Mouse (Mus musculus) kidney, embryonic 15.5 days (tissue): ENCODE measurements around the gene Nudt9. TPM values are rescaled to one million over a fixed set of nuclear protein-coding genes. Genes with fewer than 3 reads are reported as not detected.

Experiments used
- ATAC-seq: fragments of 200-750 bp; cut with Nextera tagmentation; replicated peaks from 2 replicates; pipeline ENCODE4 v1.8.0; 2017; ENCODE audit warnings: moderate TSS enrichment; ENCODE audit not compliant: low FRiP score
- H3K27ac ChIP-seq: fragments of 300-500 bp; sonication (generic); 2 replicates; pipeline ENCODE4 v1.5.1; 2015; ENCODE audit warnings: mild to moderate bottlenecking, inconsistent platforms
- H3K27me3 ChIP-seq: fragments of 300-500 bp; sonication (generic); 2 replicates; pipeline ENCODE4 v1.6.1; 2015; ENCODE audit warnings: inconsistent platforms
- H3K36me3 ChIP-seq: fragments of 300-500 bp; sonication (generic); 2 replicates; pipeline ENCODE4 v1.6.1; 2015; ENCODE audit warnings: inconsistent platforms
- H3K4me1 ChIP-seq: fragments of 300-500 bp; sonication (generic); 2 replicates; pipeline ENCODE4 v1.6.1; 2015; ENCODE audit warnings: inconsistent platforms
- H3K4me2 ChIP-seq: fragments of 300-500 bp; sonication (generic); 2 replicates; pipeline ENCODE4 v1.6.1; 2015; ENCODE audit warnings: moderate library complexity, mild to moderate bottlenecking, inconsistent platforms
- H3K4me3 ChIP-seq: fragments of 300-500 bp; sonication (generic); replicated peaks from 2 replicates; pipeline ENCODE4 v1.5.1; 2015; ENCODE audit warnings: mild to moderate bottlenecking, inconsistent platforms
- H3K9ac ChIP-seq: fragments of 300-500 bp; sonication (generic); 2 replicates; pipeline ENCODE4 v1.6.1; 2015; ENCODE audit warnings: mild to moderate bottlenecking, inconsistent platforms
- H3K9me3 ChIP-seq: fragments of 300-500 bp; sonication (generic); replicated peaks from 2 replicates; pipeline ENCODE4 v1.6.1; 2016; ENCODE audit warnings: inconsistent platforms
- WGBS: fragments of 180-500 bp; shearing (Covaris S2); methylation state at CpG from one replicate; pipeline ENCODE4 v1.1.7; 2015; ENCODE audit warnings: mixed read lengths; 5-methylcytosine and 5-hydroxymethylcytosine counted together
- polyA plus RNA-seq: library from polyadenylated mRNA; unstranded; fragments of >200 nt; fragmentation: Nextera tagmentation; extraction: Ambion mirVana; gene quantifications from 2 replicates; pipeline ENCODE4 v1.2.1, GENCODE M21; 2015

Gene Nudt9
- polyA plus RNA-seq, 1 experiment from 2014 or later, result 59.9 TPM

DNA sequence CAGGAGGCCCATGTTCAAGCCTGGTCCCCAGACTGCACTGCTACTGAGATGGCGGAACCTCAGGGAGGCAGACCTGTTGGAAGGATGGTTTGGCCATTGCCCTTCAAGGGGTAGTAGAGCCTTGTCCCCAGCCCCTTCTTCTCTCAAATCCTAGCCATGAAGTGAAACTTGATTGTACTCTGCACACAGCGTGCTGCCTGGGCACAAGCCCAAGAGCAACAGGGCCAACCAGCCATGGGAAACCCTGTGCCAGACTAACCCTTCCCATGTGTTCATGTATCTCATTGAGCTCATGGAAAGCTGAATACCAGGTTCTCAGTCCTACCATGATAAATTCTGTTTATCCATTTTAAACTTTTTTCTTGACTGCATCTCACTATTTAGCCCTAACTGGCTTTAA lies 3.2 kb upstream of the Nudt9 start:
- H3K9me3 ChIP-seq, result no peaks in the 10 kb centered on the region
- no peak overlapping the region for H3K4me3 ChIP-seq
- ATAC-seq, result no peak
- WGBS, result 94% methylated on average over 2 of the region's 2 CpGs
- no peaks in the 10 kb centered on the region for H3K27me3 ChIP-seq
- H3K4me1 ChIP-seq, result peaks cover 14% of the 10 kb centered on the region
- no peak overlapping the region for H3K9ac ChIP-seq
- no peak overlapping the region for H3K27ac ChIP-seq
- no peak overlapping the region for H3K4me2 ChIP-seq
- no peaks in the 10 kb centered on the region for H3K36me3 ChIP-seq

DNA sequence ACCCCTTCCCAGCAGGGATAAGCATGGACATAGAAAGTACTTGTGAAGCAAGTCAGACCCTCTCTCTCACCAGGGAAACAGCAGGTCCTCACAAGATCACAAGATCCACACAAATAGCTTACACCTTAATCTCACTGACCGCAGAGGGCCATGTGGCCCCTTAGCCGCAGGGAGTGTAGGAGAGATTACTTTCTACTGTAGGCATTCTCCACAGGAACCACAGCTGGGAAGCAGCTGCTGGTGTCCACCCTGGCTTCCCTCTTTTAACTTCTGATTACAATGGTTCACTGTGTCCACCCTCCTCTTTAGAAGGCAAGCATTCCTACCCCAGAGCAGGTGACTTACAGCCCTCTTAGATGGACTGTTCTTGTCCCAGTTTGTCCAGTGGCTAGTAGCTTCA lies 2.4 kb upstream of the Nudt9 start:
- ATAC-seq, result no peak
- peaks cover 19% of the 10 kb centered on the region for H3K4me1 ChIP-seq
- H3K9me3 ChIP-seq, result no peaks in the 10 kb centered on the region
- H3K27ac ChIP-seq, result no peak overlapping the region
- WGBS, result 67% methylated on average over 2 of the region's 2 CpGs
- H3K36me3 ChIP-seq, result no peaks in the 10 kb centered on the region
- no peak overlapping the region for H3K4me2 ChIP-seq
- H3K9ac ChIP-seq, result no peak overlapping the region
- no peak overlapping the region for H3K4me3 ChIP-seq
- no peaks in the 10 kb centered on the region for H3K27me3 ChIP-seq

DNA sequence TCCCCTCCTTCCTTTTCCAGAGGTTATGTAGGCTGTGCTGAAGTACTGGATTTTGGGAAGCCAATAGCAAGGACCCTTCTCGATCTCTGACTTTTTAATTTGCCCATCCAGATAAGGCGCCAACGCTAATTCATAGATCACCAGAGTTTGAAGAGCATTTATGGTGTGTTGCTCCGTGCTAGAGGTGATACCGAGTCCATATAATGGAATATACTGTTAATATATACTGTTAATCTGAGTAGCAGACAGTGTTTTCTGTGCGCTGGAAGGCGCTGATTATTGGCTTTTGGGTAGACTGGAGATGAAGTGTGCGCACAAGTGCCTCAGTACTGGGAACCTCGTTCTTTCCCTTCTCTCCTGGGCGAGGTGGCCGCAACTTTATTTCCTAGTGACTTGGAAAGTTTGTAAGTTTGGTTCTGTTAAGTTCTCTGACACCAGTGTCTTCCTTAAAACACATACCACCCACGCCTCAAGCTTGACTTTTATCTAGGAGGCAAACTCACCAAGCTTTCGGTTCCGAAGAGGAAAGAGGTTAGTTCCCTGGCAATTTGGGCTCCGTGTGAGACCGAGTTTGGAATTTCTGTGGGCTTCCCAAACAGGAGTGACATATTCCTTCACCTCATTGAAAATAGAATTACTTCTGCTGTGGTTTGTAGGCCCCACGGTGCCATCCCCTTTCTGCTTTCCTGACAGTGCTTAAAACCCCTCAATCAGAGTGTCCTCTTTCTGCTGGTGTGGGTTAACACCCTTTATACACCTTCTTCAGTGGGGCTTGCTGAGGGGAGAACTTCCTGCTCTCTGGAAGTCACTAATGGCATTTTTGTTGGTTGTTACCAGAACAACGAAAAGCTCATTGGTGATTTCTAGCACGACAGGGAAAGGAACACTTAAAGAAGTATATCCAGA lies 1.3 kb downstream of the Nudt9 start:
- no peaks in the 10 kb centered on the region for H3K27me3 ChIP-seq
- 0 out of 2 replicates have a peak, but pooled peaks have one; percentile 8 for ATAC-seq
- peaks cover 21% of the 10 kb centered on the region for H3K36me3 ChIP-seq
- H3K9ac ChIP-seq, result peak overlapping the region; percentile 80
- peak overlapping the region; percentile 85 for H3K27ac ChIP-seq
- no peaks in the 10 kb centered on the region for H3K9me3 ChIP-seq
- peaks cover 19% of the 10 kb centered on the region for H3K4me1 ChIP-seq
- H3K4me3 ChIP-seq, result peak overlapping the region; percentile 72
- WGBS, result 3% methylated on average over 19 of the region's 19 CpGs
- peak overlapping the region; percentile 78 for H3K4me2 ChIP-seq

DNA sequence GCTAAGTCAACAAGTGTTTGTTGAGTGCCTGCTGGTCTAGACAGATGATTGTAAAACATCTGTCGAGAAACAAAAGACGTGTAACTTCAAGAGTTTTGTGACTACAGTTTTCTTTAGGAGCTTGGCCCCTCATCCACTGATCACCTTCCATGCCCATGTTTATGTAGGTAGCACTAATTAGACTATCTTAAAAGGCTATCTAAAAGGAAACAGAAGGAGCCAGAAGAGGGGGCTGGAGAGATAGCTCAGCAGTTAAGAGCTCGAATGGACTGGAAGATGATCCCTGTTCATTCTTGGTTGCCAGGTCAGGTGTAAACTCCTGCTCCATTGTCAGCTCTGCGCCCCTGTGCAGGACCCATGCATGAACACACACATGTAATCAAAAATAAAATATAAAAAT lies 2.0 kb downstream of the Nudt9 start:
- H3K4me3 ChIP-seq, result peak overlapping the region; percentile 72
- no peak overlapping the region for H3K9ac ChIP-seq
- H3K4me1 ChIP-seq, result peaks cover 19% of the 10 kb centered on the region
- peaks cover 27% of the 10 kb centered on the region for H3K36me3 ChIP-seq
- H3K9me3 ChIP-seq, result no peaks in the 10 kb centered on the region
- H3K4me2 ChIP-seq, result peak overlapping the region; percentile 78
- 27% methylated on average over 4 of the region's 4 CpGs for WGBS
- no peaks in the 10 kb centered on the region for H3K27me3 ChIP-seq
- ATAC-seq, result no peak
- no peak overlapping the region for H3K27ac ChIP-seq

DNA sequence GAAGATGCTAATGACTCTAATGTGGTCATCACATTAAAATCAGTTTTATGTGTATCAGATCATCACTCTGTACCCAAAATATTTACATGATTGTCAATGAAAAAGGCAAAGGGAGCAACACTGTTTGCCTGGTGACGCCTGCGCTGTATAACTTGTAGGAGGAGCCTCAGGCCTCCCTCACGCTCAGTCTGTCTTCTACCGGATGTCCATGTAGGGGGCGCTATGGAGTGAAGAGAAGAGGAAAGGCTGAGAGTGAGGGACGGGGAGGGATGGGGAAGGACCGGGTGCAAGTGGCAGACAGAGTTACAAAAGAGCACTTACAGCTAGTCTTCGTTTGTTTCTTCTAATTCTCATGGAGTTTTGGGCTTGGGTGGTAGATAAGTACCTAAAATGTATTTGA lies 6.8 kb downstream of the Nudt9 start:
- 64% methylated on average over 8 of the region's 8 CpGs for WGBS
- no peaks in the 10 kb centered on the region for H3K9me3 ChIP-seq

DNA sequence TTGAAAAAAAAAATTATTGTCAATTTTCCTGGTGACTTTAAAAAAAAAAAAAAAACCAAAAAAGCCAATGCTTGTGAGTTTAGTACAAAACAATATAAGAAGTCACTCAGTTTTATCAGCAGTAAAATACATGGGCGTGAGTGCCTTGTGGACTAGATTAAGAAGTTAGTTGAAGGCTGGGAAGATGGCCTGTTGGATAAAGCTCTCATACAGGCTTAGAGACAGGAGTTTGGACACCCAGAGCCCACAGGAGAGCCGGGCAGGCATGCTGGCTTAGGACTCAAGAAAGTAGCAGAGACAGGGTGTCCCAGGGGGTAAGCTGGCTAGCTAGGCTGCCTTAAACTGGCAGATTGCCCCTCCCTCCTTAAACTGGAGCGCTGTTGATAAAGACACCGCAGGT lies 8.8 kb downstream of the Nudt9 start:
- Histone ChIP-seq H3K36me3 (peaks cover 57% of the 10 kb centered on the region), H3K4me2 (no peak overlapping the region), H3K4me1 (peaks cover 7% of the 10 kb centered on the region; the same call in 1 of the 2 replicates), H3K9ac (no peak overlapping the region), H3K4me3 (no peak overlapping the region), H3K27ac (no peak overlapping the region), H3K9me3 (no peaks in the 10 kb centered on the region), H3K27me3 (no peaks in the 10 kb centered on the region)
- ATAC-seq, result no peak
- WGBS, result 91% methylated on average over 4 of the region's 4 CpGs

More for the DNA sequence above, 6.8 kb downstream of the Nudt9 start:
- no peak overlapping the region for H3K9ac ChIP-seq
- ATAC-seq, result no peak
- H3K4me2 ChIP-seq, result no peak overlapping the region
- no peaks in the 10 kb centered on the region for H3K27me3 ChIP-seq
- H3K27ac ChIP-seq, result no peak overlapping the region
- peaks cover 5% of the 10 kb centered on the region for H3K4me1 ChIP-seq
- H3K36me3 ChIP-seq, result peaks cover 40% of the 10 kb centered on the region
- no peak overlapping the region for H3K4me3 ChIP-seq

DNA sequence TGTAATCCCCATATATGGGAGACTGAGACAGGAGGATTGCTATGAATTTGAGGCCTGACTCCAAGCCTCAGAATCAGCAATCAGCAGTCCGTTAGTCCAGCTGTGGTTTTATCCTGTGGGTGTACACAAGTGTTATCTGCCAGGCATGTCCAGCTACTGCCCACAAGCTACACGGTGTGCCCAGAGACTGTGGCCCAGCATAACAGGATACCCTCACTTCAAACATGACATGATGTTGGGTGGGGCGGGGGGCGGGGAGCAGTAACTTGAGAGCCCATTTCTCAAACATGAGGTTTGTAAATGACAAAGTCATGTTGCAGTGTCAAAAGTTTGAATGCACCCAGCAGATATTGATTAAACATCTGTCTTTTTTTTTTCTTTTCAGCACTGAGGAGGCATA lies 9.7 kb downstream of the Nudt9 start:
- no peak for ATAC-seq

DNA sequence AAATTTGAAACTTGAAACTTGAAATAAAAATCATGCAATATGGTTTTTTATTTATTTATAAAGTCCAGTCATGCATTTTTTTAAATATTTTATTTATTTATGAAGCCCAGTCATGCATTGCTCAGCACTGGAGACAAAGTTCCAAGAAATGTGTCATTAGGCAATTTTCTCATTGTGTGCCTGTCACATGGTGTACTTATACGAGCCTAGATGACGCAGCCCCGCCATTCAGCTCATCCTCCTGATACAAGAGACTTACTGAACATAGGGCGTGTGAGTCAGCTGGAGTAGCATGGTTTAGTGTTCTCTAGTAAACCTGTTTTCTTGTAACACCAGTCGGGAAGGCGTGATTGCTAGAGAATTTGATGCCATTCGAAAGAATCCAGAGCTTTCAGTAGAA lies 10.2 kb downstream of the Nudt9 start:
- WGBS, result 85% methylated on average over 7 of the region's 7 CpGs
- H3K9me3 ChIP-seq, result no peaks in the 10 kb centered on the region
- no peak overlapping the region for H3K4me2 ChIP-seq
- H3K9ac ChIP-seq, result no peak overlapping the region
- no peak overlapping the region for H3K27ac ChIP-seq
- H3K36me3 ChIP-seq, result peaks cover 61% of the 10 kb centered on the region
- H3K4me3 ChIP-seq, result no peak overlapping the region
- peaks cover 7% of the 10 kb centered on the region; the same call in 1 of the 2 replicates for H3K4me1 ChIP-seq
- H3K27me3 ChIP-seq, result no peaks in the 10 kb centered on the region
- no peak for ATAC-seq

More for the DNA sequence above, 9.7 kb downstream of the Nudt9 start:
- H3K9me3 ChIP-seq, result no peaks in the 10 kb centered on the region
- no peak overlapping the region for H3K4me2 ChIP-seq
- no peak overlapping the region for H3K9ac ChIP-seq
- 88% methylated on average over 4 of the region's 4 CpGs for WGBS
- no peaks in the 10 kb centered on the region for H3K27me3 ChIP-seq
- H3K27ac ChIP-seq, result no peak overlapping the region
- H3K4me1 ChIP-seq, result peaks cover 7% of the 10 kb centered on the region; the same call in 1 of the 2 replicates
- peaks cover 61% of the 10 kb centered on the region for H3K36me3 ChIP-seq
- no peak overlapping the region for H3K4me3 ChIP-seq

DNA sequence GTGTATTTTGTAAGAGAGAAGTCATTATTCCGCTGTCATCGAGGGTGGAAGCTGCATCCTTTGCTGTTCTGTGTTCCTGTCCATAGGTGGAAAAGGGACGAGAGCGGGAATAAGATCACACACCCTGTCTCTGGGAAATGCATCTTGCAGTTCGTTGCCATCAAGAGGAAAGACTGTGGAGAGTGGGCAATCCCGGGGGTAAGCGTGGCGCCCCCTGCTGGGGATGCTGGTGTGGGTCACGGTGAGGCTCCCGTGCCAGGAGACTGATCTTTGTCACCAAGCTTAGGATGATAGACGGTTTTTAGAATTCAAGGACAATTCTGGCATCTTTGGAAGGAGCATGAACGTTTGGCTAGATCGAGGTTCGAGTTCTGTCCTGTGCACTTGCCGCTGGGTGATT lies 11.9 kb downstream of the Nudt9 start:
- Histone ChIP-seq H3K27ac (no peak overlapping the region), H3K9me3 (no peaks in the 10 kb centered on the region), H3K4me3 (no peak overlapping the region), H3K36me3 (peaks cover 61% of the 10 kb centered on the region), H3K4me1 (peaks cover 7% of the 10 kb centered on the region; the same call in 1 of the 2 replicates), H3K9ac (no peak overlapping the region), H3K27me3 (no peaks in the 10 kb centered on the region), H3K4me2 (no peak overlapping the region)
- ATAC-seq, result no peak
- WGBS, result 69% methylated on average over 15 of the region's 15 CpGs

DNA sequence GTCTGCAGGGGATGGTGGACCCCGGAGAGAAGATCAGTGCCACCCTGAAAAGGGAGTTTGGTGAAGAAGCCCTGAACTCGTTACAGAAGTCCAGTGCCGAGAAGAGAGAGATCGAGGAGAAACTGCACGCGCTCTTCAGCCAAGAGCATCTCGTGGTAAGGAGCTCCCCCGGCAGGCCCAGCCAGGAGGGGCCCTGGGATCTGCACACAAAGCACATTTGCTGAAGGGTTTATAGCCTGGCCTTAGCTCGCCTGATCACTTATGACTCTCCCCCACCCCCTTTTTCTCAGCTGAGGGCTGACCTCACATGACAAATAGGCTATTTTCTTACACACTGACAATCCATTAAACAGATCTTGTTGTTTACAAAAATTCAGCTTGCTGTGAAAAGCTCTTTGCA lies 13.5 kb downstream of the Nudt9 start:
- H3K27ac ChIP-seq, result 0 out of 2 replicates have a peak overlapping the region, but pooled peaks have one; percentile 19
- no peaks in the 10 kb centered on the region for H3K27me3 ChIP-seq
- no peak overlapping the region for H3K4me2 ChIP-seq
- 60% methylated on average over 9 of the region's 9 CpGs for WGBS
- H3K4me1 ChIP-seq, result peaks cover 7% of the 10 kb centered on the region; the same call in 1 of the 2 replicates
- H3K36me3 ChIP-seq, result peaks cover 68% of the 10 kb centered on the region
- ATAC-seq, result peak; percentile 58; the same call in 1 of the 2 replicates
- no peak overlapping the region for H3K4me3 ChIP-seq
- H3K9ac ChIP-seq, result no peak overlapping the region
- no peaks in the 10 kb centered on the region for H3K9me3 ChIP-seq

DNA sequence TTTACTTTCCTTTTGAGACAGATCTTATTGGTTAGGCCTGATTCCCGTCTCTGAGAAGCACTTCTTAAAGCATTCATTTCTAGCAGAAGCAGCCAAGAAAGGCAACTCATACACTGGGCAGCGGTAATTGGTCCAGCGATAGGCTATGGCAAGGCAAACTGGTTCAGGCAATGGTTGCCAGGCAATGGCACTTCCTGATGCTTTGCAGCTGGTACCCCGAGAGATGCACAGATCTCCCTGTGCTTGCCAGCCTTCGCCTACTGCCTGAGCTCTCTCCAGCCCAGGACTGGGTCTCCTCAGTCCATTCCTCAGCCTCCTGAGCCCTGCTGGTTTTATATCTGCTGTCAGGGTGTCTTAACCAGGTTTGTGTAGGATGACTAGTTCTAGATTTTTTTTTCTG lies 14.3 kb downstream of the Nudt9 start:
- 83% methylated on average over 5 of the region's 5 CpGs for WGBS
- H3K4me3 ChIP-seq, result no peak overlapping the region
- ATAC-seq, result no peak
- no peaks in the 10 kb centered on the region for H3K27me3 ChIP-seq
- H3K4me1 ChIP-seq, result peaks cover 7% of the 10 kb centered on the region; the same call in 1 of the 2 replicates
- H3K36me3 ChIP-seq, result peaks cover 68% of the 10 kb centered on the region
- no peaks in the 10 kb centered on the region for H3K9me3 ChIP-seq
- no peak overlapping the region for H3K4me2 ChIP-seq
- H3K9ac ChIP-seq, result no peak overlapping the region
- H3K27ac ChIP-seq, result no peak overlapping the region

DNA sequence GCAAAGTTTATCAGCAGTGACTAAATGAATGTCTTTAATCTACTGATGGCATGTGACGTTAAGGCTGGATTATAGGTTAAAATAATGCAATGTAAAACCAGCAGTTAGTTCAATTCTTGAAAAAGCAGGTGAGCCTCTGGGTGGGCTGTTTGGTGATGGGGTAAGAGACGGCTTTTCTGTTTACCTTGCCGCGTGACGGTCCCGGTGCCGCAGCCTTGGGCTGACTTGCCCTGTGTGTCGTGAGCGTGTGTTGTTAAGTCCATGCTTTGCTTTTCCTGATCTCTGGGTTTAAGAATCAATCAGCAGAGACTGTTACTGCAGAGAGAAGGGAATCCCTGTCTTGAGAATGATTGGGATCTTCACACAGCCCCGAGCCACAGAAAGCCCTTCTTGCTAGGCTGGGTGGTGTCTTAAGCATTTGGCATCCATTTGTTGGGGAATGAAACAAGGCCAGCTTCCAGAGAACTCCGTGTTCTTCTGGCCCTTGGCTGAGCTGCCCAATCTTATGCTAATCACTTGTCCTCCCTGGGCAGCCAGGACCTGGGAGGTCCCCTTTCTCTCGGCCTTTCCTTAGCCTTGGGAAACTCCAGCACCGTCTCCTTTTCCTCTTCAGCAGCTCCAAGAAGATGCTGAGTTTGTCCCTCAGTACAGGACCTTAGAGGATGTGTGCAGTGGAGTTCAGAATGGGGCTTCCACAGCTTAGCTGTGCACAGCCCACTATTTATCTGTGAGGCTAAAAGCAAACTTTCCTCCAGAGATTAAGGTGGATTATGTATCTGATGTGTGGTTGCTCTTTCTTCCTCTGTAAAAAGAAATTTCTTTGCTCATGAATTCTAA lies 16.0 kb downstream of the Nudt9 start:
- H3K9me3 ChIP-seq, result no peaks in the 10 kb centered on the region
- no peak overlapping the region for H3K4me2 ChIP-seq
- no peak for ATAC-seq
- H3K36me3 ChIP-seq, result peaks cover 68% of the 10 kb centered on the region
- peaks cover 7% of the 10 kb centered on the region; the same call in 1 of the 2 replicates for H3K4me1 ChIP-seq
- H3K27ac ChIP-seq, result no peak overlapping the region
- WGBS, result 89% methylated on average over 13 of the region's 13 CpGs
- H3K9ac ChIP-seq, result no peak overlapping the region
- no peak overlapping the region for H3K4me3 ChIP-seq
- no peaks in the 10 kb centered on the region for H3K27me3 ChIP-seq
